Mouse (Mus musculus): ENCODE measurements around the gene Slit1. TPM values are rescaled to one million over a fixed set of nuclear protein-coding genes. Genes with fewer than 3 reads are reported as not detected.

Slit1 gene
- 0.06 and 0.12 TPM in 2 replicates for polyA plus RNA-seq (2012)

- no peaks in the 10 kb centered on the region for H3K9me3 ChIP-seq (ENCODE audit: control insufficient read depth, low read length)
- peaks cover 18% of the 10 kb centered on the region for H3K4me1 ChIP-seq (ENCODE audit: control insufficient read depth)
- H3K36me3 ChIP-seq (ENCODE audit: control insufficient read depth), result no peaks in the 10 kb centered on the region
- peaks cover 74% of the 10 kb centered on the region for H3K27me3 ChIP-seq (ENCODE audit: control insufficient read depth)
- no peak within 1 kb of the TSS for H3K4me3 ChIP-seq (replicated peaks)
- TF ChIP-seq GATA1 (IDR thresholded peaks at IDR 0.05; ENCODE audit: low read length) (no peak), TAL1 (IDR thresholded peaks at IDR 0.05; ENCODE audit: low read length) (no peak)
Observed at GRCm38 (mm10) chr19:41743396-41743795, at the start of gene Slit1. Slit1 (minus strand) TSS chr19:41743665.

- H3K9me3 ChIP-seq (ENCODE audit: control insufficient read depth, low read length), result no peaks in the 10 kb centered on the region
- H3K4me1 ChIP-seq (ENCODE audit: control insufficient read depth), result peaks cover 44% of the 10 kb centered on the region
- TF ChIP-seq TAL1 (IDR thresholded peaks at IDR 0.05; ENCODE audit: low read length), result no peak
- no peak for TF ChIP-seq GATA1 (IDR thresholded peaks at IDR 0.05; ENCODE audit: low read length)
- no peak overlapping the region for H3K4me3 ChIP-seq (replicated peaks)
- H3K27me3 ChIP-seq (ENCODE audit: control insufficient read depth), result no peaks in the 10 kb centered on the region
- H3K36me3 ChIP-seq (ENCODE audit: control insufficient read depth), result peaks cover 80% of the 10 kb centered on the region
Observed at GRCm38 (mm10) chr19:41792934-41793486, 49.5 kb upstream of the Slit1 start.

DNA sequence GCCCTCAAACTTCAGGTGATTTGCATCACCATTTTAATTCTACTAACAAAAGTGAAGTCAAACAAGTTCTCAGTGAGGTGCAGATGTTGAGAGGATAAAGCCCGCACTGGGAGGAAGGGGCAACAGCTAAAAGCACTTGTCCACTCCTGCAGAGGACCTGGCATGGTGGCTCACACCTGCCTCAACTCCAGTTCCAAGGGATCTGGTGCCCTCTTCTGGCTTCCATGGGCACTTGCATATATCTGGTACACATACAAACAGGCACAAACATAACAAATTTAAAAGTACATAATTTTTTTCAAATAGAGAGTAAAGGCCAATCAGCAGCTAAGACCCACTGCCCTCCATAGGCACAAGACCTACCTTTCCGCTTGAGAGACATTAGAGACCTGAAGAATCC is 47.9 kb upstream of the Slit1 start:
- TF ChIP-seq GATA1 (IDR thresholded peaks at IDR 0.05; ENCODE audit: low read length), result no peak
- TF ChIP-seq TAL1 (IDR thresholded peaks at IDR 0.05; ENCODE audit: low read length), result no peak
- H3K27me3 ChIP-seq (ENCODE audit: control insufficient read depth), result no peaks in the 10 kb centered on the region
- H3K9me3 ChIP-seq (ENCODE audit: control insufficient read depth, low read length), result no peaks in the 10 kb centered on the region
- peaks cover 81% of the 10 kb centered on the region for H3K36me3 ChIP-seq (ENCODE audit: control insufficient read depth)
- peaks cover 37% of the 10 kb centered on the region for H3K4me1 ChIP-seq (ENCODE audit: control insufficient read depth)
- no peak overlapping the region for H3K4me3 ChIP-seq (replicated peaks)

DNA sequence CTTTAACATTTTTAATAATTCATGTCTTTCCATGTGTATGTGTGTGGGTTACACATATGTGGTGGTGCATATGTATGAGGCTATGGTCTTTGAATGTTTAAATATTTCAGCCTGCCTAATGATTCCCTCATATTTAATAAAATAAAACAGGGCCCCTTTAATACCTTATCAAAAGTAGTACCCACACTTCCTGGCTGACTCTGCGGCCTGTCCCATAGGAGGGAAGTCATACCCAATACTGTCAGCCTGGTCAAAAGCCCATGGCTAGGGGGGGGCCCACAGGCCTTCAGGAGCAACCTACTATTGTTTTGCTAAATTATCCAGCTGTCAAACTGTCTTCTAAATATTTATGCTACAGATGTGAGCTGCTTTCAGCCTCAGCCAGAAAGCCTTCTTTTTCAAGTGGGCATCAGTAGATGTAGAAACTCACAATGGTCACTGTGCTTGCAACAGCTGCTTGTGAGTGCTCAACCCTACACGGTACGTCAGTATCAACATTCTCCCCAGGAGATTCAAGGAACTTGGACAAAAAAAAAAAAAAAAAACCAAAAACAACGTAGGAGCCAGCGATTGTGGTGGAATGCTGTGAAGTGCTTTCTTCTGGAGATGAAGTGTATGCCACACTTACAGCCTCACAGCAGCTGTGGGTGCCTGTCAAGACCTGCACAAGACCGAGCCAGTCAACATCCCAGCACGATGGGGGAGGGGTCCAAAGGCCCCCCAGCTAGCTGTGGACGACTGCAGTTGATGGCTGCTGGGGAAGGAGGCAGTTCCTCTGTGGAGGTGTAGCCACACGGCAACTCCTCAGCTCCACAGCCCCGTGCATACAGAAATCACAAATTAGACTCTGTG is 45.9 kb upstream of the Slit1 start:
- H3K4me1 ChIP-seq (ENCODE audit: control insufficient read depth), result peaks cover 25% of the 10 kb centered on the region
- no peaks in the 10 kb centered on the region for H3K27me3 ChIP-seq (ENCODE audit: control insufficient read depth)
- H3K9me3 ChIP-seq (ENCODE audit: control insufficient read depth, low read length), result no peaks in the 10 kb centered on the region
- peaks cover 88% of the 10 kb centered on the region for H3K36me3 ChIP-seq (ENCODE audit: control insufficient read depth)
- no peak overlapping the region for H3K4me3 ChIP-seq (replicated peaks)
- TF ChIP-seq TAL1 (IDR thresholded peaks at IDR 0.05; ENCODE audit: low read length) (no peak), GATA1 (IDR thresholded peaks at IDR 0.05; ENCODE audit: low read length) (no peak)

GRCm38 (mm10) chr19:41786896-41787295 is 43.4 kb upstream of the Slit1 start:
- Histone ChIP-seq H3K27me3 (ENCODE audit: control insufficient read depth) (no peaks in the 10 kb centered on the region), H3K36me3 (ENCODE audit: control insufficient read depth) (peaks cover 95% of the 10 kb centered on the region), H3K9me3 (ENCODE audit: control insufficient read depth, low read length) (no peaks in the 10 kb centered on the region), H3K4me3 (replicated peaks) (no peak overlapping the region), H3K4me1 (ENCODE audit: control insufficient read depth) (peaks cover 8% of the 10 kb centered on the region)
- TF ChIP-seq GATA1 (IDR thresholded peaks at IDR 0.05; ENCODE audit: low read length) (no peak), TAL1 (IDR thresholded peaks at IDR 0.05; ENCODE audit: low read length) (no peak)

DNA sequence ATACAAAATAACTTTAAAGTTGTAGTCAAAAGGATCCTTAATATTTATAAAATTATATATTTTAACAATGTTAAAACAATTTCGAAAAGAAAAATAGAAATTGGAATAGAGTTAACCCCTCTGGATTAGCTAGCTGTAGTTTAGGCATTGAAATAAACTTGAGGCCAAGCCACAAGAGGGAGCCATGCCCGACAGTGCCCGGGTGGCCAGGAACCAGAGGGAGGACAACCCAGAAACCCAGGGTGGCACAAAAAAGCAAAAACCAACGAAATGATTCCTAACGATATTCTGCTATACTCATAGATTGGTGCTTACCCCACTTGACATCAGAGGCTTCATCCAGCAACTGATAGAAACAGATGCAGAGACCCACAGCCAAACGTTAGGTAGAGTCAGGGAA is 34.0 kb upstream of the Slit1 start:
- Histone ChIP-seq H3K9me3 (ENCODE audit: control insufficient read depth, low read length) (no peaks in the 10 kb centered on the region), H3K36me3 (ENCODE audit: control insufficient read depth) (peaks cover 97% of the 10 kb centered on the region), H3K27me3 (ENCODE audit: control insufficient read depth) (no peaks in the 10 kb centered on the region), H3K4me3 (replicated peaks) (no peak overlapping the region), H3K4me1 (ENCODE audit: control insufficient read depth) (no peaks in the 10 kb centered on the region)
- TF ChIP-seq GATA1 (IDR thresholded peaks at IDR 0.05; ENCODE audit: low read length) (no peak), TAL1 (IDR thresholded peaks at IDR 0.05; ENCODE audit: low read length) (no peak)

GRCm38 (mm10) chr19:41768711-41769110 is 25.2 kb upstream of the Slit1 start:
- peaks cover 1% of the 10 kb centered on the region for H3K4me1 ChIP-seq (ENCODE audit: control insufficient read depth)
- no peak overlapping the region for H3K4me3 ChIP-seq (replicated peaks)
- no peak for TF ChIP-seq TAL1 (IDR thresholded peaks at IDR 0.05; ENCODE audit: low read length)
- TF ChIP-seq GATA1 (IDR thresholded peaks at IDR 0.05; ENCODE audit: low read length), result no peak
- H3K36me3 ChIP-seq (ENCODE audit: control insufficient read depth), result peaks cover 94% of the 10 kb centered on the region
- no peaks in the 10 kb centered on the region for H3K27me3 ChIP-seq (ENCODE audit: control insufficient read depth)
- H3K9me3 ChIP-seq (ENCODE audit: control insufficient read depth, low read length), result no peaks in the 10 kb centered on the region

DNA sequence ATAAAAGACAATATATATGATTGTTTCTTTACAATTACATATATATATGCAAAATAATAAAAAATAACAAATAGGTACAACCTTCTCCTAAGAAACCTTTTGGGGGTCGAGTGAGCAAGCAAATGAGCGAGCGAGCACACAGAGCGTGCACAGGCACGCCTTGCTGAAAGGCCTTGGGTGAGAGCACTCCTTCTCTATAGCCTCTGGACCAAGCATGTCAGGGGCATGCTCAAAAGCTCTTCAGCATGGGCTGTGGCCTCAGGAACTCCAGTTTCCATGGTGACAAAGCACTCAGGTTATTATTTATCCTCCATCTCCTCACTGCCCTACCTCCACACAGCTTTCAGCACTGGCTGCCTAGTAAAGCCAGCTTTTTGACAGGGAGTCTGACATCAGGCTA is 23.2 kb upstream of the Slit1 start:
- no peaks in the 10 kb centered on the region for H3K27me3 ChIP-seq (ENCODE audit: control insufficient read depth)
- H3K4me1 ChIP-seq (ENCODE audit: control insufficient read depth), result peaks cover 1% of the 10 kb centered on the region
- H3K9me3 ChIP-seq (ENCODE audit: control insufficient read depth, low read length), result no peaks in the 10 kb centered on the region
- no peak overlapping the region for H3K4me3 ChIP-seq (replicated peaks)
- TF ChIP-seq GATA1 (IDR thresholded peaks at IDR 0.05; ENCODE audit: low read length), result no peak
- no peak for TF ChIP-seq TAL1 (IDR thresholded peaks at IDR 0.05; ENCODE audit: low read length)
- H3K36me3 ChIP-seq (ENCODE audit: control insufficient read depth), result peaks cover 91% of the 10 kb centered on the region

DNA sequence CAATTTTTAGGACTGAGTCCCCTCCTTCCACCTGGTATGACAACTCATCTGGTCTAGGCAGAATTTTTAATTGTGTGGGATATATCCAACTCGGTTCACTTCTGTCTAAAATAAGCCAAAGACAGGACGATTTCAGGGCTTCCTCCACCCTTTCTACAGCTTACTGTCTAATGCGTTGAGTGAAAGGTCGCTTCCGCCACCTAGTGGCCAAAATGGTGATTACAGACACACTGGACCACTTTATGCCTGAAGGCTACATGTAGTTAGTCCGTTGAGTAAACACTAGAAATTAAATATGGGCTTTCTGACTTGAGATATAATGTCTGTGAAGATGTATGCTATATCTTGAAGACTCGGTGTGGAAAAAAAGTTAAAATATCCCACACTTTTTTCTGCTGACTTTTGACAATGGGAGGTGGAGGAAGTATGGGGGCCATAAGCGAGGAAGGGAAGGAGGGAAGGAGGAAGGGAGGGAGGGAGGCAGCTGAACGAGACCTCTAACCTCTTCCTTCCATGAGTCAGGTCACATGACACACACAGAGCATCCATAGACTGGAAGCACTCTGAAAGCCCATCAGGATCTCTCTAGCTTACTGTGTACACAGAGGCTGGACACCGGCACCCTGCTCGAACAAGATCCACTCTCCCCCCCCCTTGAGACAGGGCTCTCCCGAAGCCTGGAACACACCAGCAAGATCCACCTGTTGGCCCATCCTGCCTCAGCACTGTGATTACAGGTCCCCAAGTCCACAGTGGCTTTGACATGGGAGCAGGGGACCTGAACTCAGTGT is 20.6 kb upstream of the Slit1 start:
- no peaks in the 10 kb centered on the region for H3K9me3 ChIP-seq (ENCODE audit: control insufficient read depth, low read length)
- no peak for TF ChIP-seq TAL1 (IDR thresholded peaks at IDR 0.05; ENCODE audit: low read length)
- no peak for TF ChIP-seq GATA1 (IDR thresholded peaks at IDR 0.05; ENCODE audit: low read length)
- peaks cover 68% of the 10 kb centered on the region for H3K36me3 ChIP-seq (ENCODE audit: control insufficient read depth)
- peaks cover 1% of the 10 kb centered on the region for H3K4me1 ChIP-seq (ENCODE audit: control insufficient read depth)
- no peaks in the 10 kb centered on the region for H3K27me3 ChIP-seq (ENCODE audit: control insufficient read depth)
- H3K4me3 ChIP-seq (replicated peaks), result no peak overlapping the region
